Mouse (Mus musculus) left cerebral cortex, adult 2 months (tissue): ENCODE results near the gene Hdac7. TPM values are rescaled to one million over a fixed set of nuclear protein-coding genes. Genes with fewer than 3 reads are reported as not detected.

ENCODE experiments used
- DNase-seq, 2 experiments: peaks; one replicate each; pipeline ENCODE4 v3.0.0; 2021 to 2022; ENCODE audit warnings: low spot score in 2 of 2, mixed read lengths in 1 of 2; ENCODE audit errors: extremely low spot score in 1 of 2
- H3K27ac ChIP-seq: fragments of 200-600 bp; 2 replicates; pipeline ENCODE4 v1.8.1; 2022
- H3K4me3 ChIP-seq: fragments of 200-600 bp; 2 replicates; pipeline ENCODE4 v1.8.1; 2022
- CTCF ChIP-seq: fragments of 200-600 bp; IDR thresholded peaks from 2 replicates; pipeline ENCODE4 v1.8.1; 2022; ENCODE audit warnings: antibody characterized with exemption, mild to moderate bottlenecking, moderate library complexity
- intact Hi-C: fragments of 180-260 bp; cut with DNase I; formaldehyde crosslinking; loops from one replicate; pipeline ENCODE4 v1.15.1; 2025
- total RNA-seq, 2 experiments: library from RNA; stranded (reverse); gene quantifications; 2 replicates each; pipeline ENCODE4 v1.2.3; 2021

Gene Hdac7
- total RNA-seq, 2 experiments from 2014 or later: 38.4 to 41.6 TPM

- intact Hi-C loops: no loop called here
- H3K4me3 ChIP-seq: no peak overlapping the region
- DNase-seq: no peak
- H3K27ac ChIP-seq: no peak overlapping the region
- TF ChIP-seq CTCF: no peak
Measured at GRCm38 (mm10) chr15:97791126-97791700, 53.1 kb downstream of the Hdac7 start.

- DNase-seq: peak; percentile 67 to 71
- H3K27ac ChIP-seq: peak overlapping the region; percentile 99
- no peak overlapping the region for H3K4me3 ChIP-seq
- intact Hi-C loops: no loop called here
- peak; percentile 95 for TF ChIP-seq CTCF
Measured at GRCm38 (mm10) chr15:97789761-97790505, 54.4 kb downstream of the Hdac7 start.

GRCm38 (mm10) chr15:97788821-97789220 lies 55.5 kb downstream of the Hdac7 start:
- intact Hi-C loops: no loop called here
- peak; percentile 47 to 62 for DNase-seq
- Histone ChIP-seq H3K4me3 (no peak overlapping the region), H3K27ac (peak overlapping the region; percentile 99)
- no peak for TF ChIP-seq CTCF

- peak in 1 of 2 experiments; percentile 41 for DNase-seq
- peak overlapping the region; percentile 99 for H3K27ac ChIP-seq
- H3K4me3 ChIP-seq: 0 out of 2 replicates have a peak overlapping the region, but pooled peaks have one; percentile 5
- TF ChIP-seq CTCF: no peak
- intact Hi-C loops: no loop called here
Measured at GRCm38 (mm10) chr15:97787799-97788667, 56.3 kb downstream of the Hdac7 start.

- DNase-seq: no peak
- peak overlapping the region; percentile 99 for H3K27ac ChIP-seq
- intact Hi-C loops: no loop called here
- no peak for TF ChIP-seq CTCF
- peak overlapping the region; percentile 16; the same call in 1 of the 2 replicates for H3K4me3 ChIP-seq
Measured at GRCm38 (mm10) chr15:97787148-97787798, 57.0 kb downstream of the Hdac7 start.

- TF ChIP-seq CTCF: no peak
- intact Hi-C loops: no loop called here
- H3K4me3 ChIP-seq: peak overlapping the region; percentile 16; the same call in 1 of the 2 replicates
- H3K27ac ChIP-seq: peak overlapping the region; percentile 99
- peak in 1 of 2 experiments; percentile 50 for DNase-seq
Measured at GRCm38 (mm10) chr15:97786412-97787112, 57.7 kb downstream of the Hdac7 start.

GRCm38 (mm10) chr15:97785731-97786411 lies 58.4 kb downstream of the Hdac7 start:
- no peak; the same call in 1 of the 2 replicates for TF ChIP-seq CTCF
- intact Hi-C loops: loop anchor here (2.0 kb wide), 3 partner anchors 45 to 167 kb away; no protein-coding TSS in a partner anchor
- Histone ChIP-seq H3K4me3 (peak overlapping the region; percentile 16; the same call in 1 of the 2 replicates), H3K27ac (peak overlapping the region; percentile 99)
- DNase-seq: no peak

- Histone ChIP-seq H3K27ac (peak overlapping the region; percentile 99), H3K4me3 (peak overlapping the region; percentile 90)
- TF ChIP-seq CTCF: no peak
- intact Hi-C loops: loop anchor here (2.0 kb wide), 3 partner anchors 46 to 168 kb away; no protein-coding TSS in a partner anchor
- DNase-seq: peak in 1 of 2 experiments; percentile 54
Measured at GRCm38 (mm10) chr15:97784561-97785161, 59.6 kb downstream of the Hdac7 start.

- peak; percentile 86 to 90 for DNase-seq
- Histone ChIP-seq H3K27ac (peak overlapping the region; percentile 99), H3K4me3 (peak overlapping the region; percentile 90)
- peak; percentile 85 for TF ChIP-seq CTCF
- intact Hi-C loops: loop anchor here (2.0 kb wide), 3 partner anchors 47 to 169 kb away; no protein-coding TSS in a partner anchor
Measured at GRCm38 (mm10) chr15:97784092-97784559, 60.2 kb downstream of the Hdac7 start.
